Mouse (Mus musculus) heart, adult 18-20 months (tissue): ENCODE data around the gene Mical2. TPM values are rescaled to one million over a fixed set of nuclear protein-coding genes. Genes with fewer than 3 reads are reported as not detected.

ENCODE experiments used
- DNase-seq, 2 experiments: peaks; one replicate each; pipeline ENCODE4 v3.0.0; 2021 to 2022; ENCODE audit warnings: mixed read lengths in 1 of 2
- total RNA-seq, 2 experiments: library from RNA; stranded (reverse); gene quantifications; 2 replicates each; pipeline ENCODE4 v1.2.3; 2021

The Mical2 gene
- total RNA-seq, 2 experiments from 2014 or later = 80.4 to 85.1 TPM

GRCm38 (mm10) chr7:112241211-112241944, 15.7 kb downstream of the Mical2 start:
- no peak for DNase-seq

DNA sequence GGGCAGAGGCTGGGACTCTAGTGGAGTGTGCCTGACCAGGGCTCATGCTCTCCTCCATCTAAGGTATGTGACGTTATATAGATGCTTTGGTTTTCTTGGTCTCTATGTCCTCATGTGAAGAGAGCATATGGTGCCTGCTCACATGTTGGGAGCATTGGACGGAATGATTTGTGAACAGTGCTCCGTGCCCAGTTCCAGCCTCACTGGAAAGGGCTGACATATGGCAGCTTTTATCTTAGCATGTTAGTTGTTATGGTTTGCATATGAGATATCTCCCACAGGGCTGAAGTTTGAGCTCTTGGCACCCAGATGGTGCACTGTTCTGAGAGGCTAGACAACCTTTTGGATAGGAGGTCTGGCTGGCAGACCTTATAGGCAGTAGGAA, 16.3 kb downstream of the Mical2 start:
- DNase-seq = no peak

DNA sequence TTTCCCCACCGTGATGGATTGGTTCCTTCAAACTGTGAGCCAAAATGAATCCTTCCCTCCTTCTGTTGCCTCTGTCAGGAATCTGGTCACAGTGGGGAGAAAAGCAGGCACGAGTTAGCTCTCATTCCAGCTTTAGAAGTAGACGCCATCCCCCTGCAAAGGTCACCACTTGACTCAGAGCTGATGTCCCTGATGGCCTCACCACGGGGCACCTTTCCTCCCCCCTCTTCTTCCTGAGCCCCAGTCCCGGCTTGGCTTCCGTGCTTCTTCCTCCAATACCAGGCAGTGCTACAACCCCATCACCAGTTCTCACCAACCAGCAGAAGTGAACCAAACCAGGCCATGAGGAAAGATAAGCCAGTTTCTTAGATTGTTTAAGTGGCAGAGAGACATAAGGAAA, 16.9 kb downstream of the Mical2 start:
- no peak for DNase-seq

DNA sequence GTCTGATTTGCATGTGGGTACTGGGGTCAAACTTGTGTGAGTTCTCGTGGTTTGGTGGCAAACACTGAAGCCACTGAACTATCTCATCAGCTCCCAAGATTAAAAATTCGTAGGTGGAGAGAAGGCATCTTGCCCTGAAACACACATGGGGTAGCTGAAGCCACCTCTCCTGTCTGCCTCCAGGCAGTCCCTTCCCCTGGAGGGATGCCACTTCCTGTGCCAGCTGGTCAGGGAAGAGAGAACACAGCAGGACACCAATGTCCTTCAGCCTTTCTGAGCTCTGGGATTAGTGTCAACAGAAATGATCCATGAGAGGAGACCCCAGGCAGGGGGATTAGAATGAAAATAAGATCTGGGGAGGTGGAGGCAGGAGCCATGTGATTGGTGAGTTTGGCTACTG, 18.4 kb downstream of the Mical2 start:
- no peak for DNase-seq

- DNase-seq = no peak
Observed at GRCm38 (mm10) chr7:112244683-112245082, 19.0 kb downstream of the Mical2 start.

- DNase-seq = no peak
Observed at GRCm38 (mm10) chr7:112245839-112246438, 20.3 kb downstream of the Mical2 start.

DNA sequence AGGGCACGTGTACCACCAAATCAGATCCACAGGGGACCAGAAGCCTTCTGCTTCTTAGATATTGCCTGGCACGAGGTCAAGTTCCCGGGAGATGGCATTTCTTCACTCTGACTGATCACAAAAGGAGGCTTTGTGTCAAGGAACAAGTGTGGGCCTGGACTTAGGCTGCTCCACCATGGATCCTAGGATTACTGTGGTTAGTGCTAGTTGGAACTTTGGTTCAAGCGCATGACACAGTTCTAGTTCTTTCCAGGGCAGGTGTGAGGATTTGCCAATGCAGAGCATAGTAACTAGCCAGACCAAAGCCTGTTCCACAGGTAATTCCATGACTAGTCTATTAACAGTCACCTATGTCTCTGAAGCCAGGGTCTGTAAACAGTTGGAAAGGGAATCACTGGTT, 20.8 kb downstream of the Mical2 start:
- DNase-seq = no peak

GRCm38 (mm10) chr7:112247890-112248289, 22.2 kb downstream of the Mical2 start:
- no peak for DNase-seq

DNA sequence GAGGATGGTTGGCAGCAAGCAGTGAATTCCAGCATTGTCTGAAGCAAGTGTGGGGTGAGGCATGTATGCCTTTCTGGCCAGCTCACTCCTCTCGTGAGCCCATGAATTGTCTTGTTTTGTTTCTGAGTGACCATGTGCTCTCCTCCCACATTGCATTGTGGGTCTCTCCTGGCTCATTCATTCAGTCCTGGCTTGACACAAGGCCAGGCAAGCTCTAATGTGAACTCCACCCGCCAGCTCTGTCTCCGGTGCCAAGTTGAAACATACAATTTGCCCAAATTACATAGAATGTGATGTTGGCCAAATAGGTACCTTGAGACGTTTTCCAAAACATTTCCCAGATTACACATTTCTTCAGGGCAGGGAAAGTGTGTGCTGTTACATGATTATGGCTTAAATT, 23.8 kb downstream of the Mical2 start:
- no peak for DNase-seq

DNA sequence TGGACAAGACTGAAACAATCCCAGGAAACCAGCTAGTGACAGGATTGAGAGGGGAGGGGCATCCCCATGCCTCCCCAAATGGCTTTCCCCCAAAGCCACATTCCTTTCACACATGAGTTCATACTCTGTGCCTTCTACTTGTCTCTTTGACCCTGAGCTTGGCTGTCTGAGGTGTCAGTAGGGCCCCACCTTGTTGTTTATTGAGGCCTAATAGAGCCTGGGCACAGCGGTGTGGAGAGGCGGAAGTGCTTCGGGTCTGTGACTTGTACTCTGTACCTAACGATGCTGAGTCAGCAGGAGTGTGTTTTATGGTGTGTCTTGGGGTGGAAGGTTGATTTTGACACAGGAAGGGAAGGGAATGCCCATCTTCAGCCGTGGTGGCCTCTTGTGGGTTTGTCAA, 26.4 kb downstream of the Mical2 start:
- peak in 1 of 2 experiments; percentile 22 for DNase-seq

DNA sequence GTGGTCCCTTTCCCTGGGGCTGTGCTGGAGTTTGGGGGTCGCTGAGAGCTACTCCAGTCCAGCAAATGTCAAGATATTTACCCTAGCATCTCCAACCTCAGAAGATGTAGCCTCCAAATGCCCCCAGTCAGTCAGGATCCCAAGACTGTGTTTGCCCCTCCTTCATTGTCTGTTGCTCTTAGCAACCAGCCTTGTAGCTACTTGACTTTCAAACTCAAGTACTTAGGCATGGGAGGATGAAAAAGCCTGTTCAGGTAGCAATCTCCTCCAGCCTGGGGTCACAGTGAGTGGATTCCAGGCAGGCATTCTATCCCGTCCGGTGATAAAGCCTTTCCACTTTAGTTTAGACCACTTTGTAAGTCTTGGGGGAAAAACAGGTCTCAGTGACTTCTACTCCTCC, 28.6 kb downstream of the Mical2 start:
- no peak for DNase-seq

DNA sequence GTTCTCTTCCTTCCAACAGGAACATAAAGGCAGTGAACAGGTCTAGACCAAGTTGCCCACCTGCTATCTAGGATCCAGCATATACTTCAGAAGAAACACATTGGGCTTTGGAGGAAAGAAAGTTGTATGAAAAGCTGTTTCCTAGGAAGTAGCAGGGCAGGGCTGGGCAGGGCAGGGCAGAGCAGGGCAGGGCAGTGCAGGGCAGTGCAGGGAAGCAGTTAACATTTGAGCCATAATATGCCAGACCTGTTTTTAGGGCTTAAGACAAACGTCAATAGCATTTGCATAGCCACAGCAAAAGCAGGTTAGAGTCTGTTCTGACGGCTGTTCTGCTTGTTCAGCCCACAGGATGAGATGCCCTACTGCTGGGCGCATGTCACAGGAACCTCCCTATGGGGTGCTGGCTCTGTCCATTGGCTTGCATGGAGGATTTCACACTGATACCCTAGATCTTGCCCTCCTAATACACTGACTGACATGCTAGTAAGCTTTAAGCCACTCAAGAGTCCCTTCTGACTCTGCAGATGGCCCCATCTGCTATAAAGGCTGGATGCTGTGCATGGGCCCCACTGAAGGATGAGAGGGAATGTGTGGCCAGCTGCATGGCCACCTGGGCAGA, 29.7 kb downstream of the Mical2 start:
- no peak for DNase-seq

DNA sequence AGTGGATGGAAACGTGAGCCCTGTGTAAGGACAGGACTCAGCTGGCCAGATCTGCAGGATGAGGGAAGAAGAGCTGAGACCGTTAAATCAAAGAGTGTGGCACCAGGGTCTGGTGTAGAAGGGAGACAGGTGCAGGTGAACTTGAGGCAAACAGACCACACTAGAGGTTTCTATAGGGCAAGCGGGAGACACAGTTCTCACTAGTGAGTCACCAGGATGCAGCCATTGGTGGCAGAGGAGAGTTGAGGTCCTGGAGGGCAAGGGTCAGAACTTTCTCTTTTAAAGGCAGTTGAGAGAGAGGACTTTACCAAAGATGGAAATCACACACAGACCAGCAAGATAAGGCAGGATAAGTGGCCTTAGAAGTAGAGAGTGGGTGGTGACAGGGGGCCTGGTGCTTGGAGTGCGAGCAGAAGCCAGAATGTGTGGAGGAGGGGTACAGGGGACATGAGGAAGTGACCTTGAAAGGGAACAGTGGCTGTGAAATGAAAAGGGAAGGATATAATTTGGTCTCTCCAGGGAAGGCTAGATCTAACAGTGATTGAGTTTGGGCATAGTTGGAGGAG, 32.8 kb downstream of the Mical2 start:
- DNase-seq = no peak

DNA sequence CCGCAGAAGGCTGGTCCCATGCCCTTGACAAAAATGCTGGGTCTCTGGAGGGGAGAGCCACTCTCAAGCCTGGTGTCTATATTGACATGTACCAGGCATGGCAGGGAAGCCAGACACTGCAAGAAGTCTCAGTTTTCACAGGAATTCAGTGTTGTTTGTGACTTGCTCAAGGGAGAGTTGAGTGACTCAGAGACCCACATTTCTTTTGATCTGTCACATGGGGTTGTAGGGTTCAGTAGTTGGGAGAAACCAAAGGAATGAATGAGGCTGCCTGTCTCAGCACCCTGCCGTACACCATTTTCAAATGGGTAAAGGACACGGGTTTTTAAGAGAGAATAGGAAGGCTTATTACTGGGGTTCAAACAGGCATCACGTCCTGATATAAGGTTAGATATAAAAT, 33.6 kb downstream of the Mical2 start:
- no peak for DNase-seq

DNA sequence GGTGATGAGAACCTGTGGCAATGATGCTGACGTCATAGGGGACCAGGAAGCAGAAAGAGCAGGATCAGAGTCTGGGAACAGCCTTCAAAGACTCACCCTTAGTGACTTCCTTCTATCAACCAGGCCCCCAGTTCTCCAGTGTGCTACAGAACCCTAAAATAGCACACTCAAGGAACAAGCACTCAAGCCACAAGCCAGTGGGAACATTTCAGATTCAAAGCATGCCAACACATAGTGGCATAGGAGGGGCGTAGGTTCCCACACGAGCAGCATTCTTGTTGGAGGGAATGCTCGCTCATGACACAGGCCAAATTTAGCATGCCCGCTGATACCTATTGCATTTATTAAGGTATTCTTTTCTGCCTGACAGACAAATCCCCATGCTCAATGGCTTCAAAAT, 35.5 kb downstream of the Mical2 start:
- peak; percentile 60 to 73 for DNase-seq

GRCm38 (mm10) chr7:112267266-112267665, 41.6 kb downstream of the Mical2 start:
- DNase-seq = no peak

DNA sequence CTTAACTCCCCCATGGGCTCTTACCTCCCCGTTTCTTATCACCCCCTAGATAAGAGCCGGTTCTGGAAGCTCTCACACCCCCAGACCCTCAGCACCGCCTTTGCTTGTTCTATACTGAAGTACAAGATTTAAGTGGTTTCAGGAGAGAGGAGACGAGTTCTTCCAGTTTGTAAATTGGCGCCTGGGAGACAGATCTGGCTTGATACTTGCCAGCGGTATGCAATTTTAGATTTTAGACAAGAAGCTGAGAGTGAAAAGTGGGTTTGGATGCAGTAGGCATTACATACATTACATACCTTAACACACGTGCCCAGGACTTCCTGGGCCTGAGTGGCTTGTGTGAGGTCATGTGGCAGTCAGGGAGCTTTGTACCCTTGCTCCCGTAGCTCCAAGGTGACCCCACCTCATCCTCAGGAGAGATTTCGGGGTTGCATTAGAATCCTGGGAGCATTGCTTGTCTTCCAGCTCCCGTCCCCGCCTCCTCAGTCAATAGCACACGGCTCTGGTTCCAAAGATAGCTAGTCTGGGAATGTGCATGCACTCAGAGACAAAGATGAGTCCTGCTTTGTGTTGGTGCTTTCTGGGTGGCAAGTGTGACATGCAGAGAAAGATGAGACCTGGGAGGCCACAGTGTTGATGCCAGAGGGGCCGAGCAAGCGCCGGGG, 43.2 kb downstream of the Mical2 start:
- no peak for DNase-seq

DNA sequence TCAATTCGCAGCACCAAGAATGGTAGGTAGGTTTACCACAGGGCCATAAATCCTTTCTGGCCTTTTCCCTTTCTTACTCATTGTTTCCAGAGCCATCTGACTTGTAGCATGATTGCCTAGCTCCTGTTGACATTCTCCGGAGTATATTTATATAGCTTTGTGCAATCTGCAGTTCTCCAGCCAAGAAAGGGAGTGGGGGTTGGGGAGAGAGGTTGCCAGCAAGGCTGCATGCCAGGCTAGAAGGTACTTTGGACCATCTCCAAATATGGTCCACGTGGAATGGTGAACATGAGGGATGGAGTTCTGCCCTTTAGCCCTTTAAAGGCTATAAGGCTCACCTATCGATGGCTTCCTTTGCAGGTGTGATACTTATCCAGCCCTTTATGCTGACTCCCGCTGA, 45.2 kb downstream of the Mical2 start:
- peak; percentile 78 to 80 for DNase-seq

DNA sequence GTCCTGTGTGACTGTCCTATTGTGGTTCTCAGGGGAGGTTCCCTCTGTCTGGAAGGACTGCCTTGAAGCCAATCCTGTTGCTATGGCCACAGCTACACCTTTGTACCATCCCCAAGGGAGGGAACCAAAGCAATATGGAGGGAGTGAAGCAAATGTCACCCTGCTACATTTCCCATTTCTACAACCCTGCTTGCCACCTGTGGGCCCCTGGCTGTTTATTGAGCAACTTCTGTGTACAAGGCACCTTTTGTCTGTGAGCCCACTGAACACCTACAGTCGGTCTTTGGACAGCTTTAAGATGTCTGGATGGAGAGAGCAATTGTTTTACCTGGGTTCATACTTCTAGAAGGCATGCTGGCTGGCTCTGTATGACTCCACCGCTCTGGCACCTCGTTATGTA, 46.0 kb downstream of the Mical2 start:
- DNase-seq = no peak

DNA sequence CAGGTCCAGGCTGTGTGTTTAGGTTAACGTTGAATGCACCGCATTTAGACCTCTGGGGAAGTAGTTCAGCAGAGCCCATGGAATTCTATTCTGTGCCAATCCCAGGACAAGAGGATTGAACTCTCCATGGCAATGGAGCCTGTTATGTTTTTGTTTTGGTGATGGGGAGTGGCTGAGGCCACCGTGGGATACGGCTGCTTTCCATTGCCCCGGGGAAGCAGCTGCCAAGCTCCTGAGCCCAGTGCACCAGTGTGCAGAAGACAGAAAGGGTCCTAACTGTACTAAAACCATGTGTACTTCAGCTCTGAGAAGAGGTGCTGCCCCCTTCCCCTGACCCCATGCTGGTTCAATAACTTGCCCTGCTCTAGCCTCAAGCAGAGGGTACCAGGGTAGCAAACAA, 47.0 kb downstream of the Mical2 start:
- peak; percentile 57 to 64 for DNase-seq

DNA sequence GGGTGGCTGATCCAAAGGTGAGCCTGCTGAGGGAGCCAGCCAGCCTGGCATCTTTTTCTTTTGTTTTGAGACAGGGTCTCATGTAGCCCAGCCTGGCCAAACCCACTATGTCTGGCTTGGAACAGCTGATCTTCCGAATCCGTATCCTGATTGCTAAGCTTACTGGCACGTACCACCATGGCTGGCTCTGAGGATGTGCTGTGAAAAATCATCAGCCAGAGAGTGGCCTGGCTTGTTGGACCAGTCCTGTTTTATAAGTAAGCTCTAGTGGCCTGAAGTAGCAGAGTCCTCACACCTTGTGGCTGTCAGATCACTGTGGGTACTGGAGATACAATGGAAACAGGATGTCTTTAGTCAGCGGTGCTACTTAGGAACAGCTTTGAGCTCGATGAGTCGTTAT, 47.8 kb downstream of the Mical2 start:
- DNase-seq = peak in 1 of 2 experiments; percentile 57

DNA sequence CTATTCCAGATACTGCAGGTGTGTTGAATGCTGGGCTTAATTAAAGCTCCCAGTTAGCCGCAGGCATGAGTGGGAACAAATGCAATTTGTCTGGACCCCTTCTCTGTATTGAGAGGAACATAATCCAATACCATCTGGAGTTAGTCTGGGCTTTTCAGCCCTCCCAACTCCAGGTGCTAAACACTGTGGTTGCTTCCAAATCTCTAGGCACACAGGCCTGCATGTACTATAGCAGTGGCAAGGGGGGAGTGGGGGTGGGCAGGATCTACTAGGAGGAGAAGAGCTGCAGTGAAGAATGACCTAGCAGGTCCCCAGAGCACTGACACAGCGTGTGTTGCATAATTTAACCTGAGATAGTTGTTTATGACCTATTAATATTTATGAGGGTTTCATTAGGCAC, 49.0 kb downstream of the Mical2 start:
- no peak for DNase-seq

DNA sequence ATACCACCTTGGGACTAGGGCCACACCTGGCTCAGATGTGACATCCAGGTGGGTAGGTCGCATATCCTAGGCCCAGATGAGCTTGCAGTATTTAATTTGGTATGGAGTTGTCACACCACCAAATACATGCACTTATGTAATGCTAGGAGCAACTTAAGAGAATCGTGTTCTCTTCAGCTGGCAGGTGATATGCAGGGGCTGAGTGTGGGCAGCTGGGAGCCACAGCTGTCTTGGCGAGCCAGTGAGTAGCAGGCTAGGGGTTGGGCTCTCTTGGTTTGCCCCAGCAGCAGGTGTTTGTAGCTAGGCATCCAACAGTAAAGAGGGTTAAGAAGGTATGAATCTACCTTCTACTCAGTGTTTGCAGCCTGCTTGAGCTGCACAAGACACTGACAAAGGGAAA, 49.4 kb downstream of the Mical2 start:
- DNase-seq = no peak
